Mouse (Mus musculus) heart, embryonic 16.5 days (tissue): Measurements from ENCODE around the gene Ago4. TPM values are rescaled to one million over a fixed set of nuclear protein-coding genes. Genes with fewer than 3 reads are reported as not detected.

Source experiments
- ATAC-seq: fragments of 200-750 bp; cut with Nextera tagmentation; replicated peaks from 2 replicates; pipeline ENCODE4 v1.8.0; 2017; ENCODE audit warnings: moderate number of reproducible peaks; ENCODE audit not compliant: insufficient read depth, low FRiP score; ENCODE audit errors: extremely low read depth
- H3K27ac ChIP-seq: fragments of 300-500 bp; sonication (generic); 2 replicates; pipeline ENCODE4 v1.5.1; 2014; ENCODE audit warnings: mild to moderate bottlenecking, low read length, control low read depth, moderate library complexity
- H3K27me3 ChIP-seq: fragments of 300-500 bp; sonication (generic); 2 replicates; pipeline ENCODE4 v1.6.1; 2014; ENCODE audit warnings: low read length, mixed read lengths; ENCODE audit not compliant: control insufficient read depth, insufficient read depth
- H3K36me3 ChIP-seq: fragments of 300-500 bp; sonication (generic); 2 replicates; pipeline ENCODE4 v1.6.1; 2014; ENCODE audit not compliant: control insufficient read depth, insufficient read depth
- H3K4me1 ChIP-seq: fragments of 300-500 bp; sonication (generic); 2 replicates; pipeline ENCODE4 v1.6.1; 2014; ENCODE audit warnings: low read length, mixed read lengths; ENCODE audit not compliant: control insufficient read depth, insufficient read depth
- H3K4me2 ChIP-seq: fragments of 300-500 bp; sonication (generic); 2 replicates; pipeline ENCODE4 v1.6.1; 2014; ENCODE audit warnings: low read depth, mild to moderate bottlenecking, control low read depth, low read length
- H3K4me3 ChIP-seq: fragments of 300-500 bp; sonication (generic); 2 replicates; pipeline ENCODE4 v1.5.1; 2014; ENCODE audit warnings: mild to moderate bottlenecking, control low read depth, low read length
- H3K9ac ChIP-seq: fragments of 300-500 bp; sonication (generic); 2 replicates; pipeline ENCODE4 v1.6.1; 2014; ENCODE audit warnings: low read length, control low read depth
- H3K9me3 ChIP-seq: fragments of 300-500 bp; sonication (generic); replicated peaks from 2 replicates; pipeline ENCODE4 v1.6.1; 2016; ENCODE audit warnings: low read length; ENCODE audit not compliant: control insufficient read depth
- WGBS: fragments of 180-500 bp; shearing (Covaris S2); extraction: QIAGEN DNeasy Blood & Tissue Kit; methylation state at CpG from one replicate; pipeline ENCODE4 v1.1.7; 2014; 5-methylcytosine and 5-hydroxymethylcytosine counted together
- polyA plus RNA-seq: library from polyadenylated mRNA; unstranded; fragments of >200 nt; fragmentation: Nextera tagmentation; extraction: Ambion mirVana; gene quantifications from 2 replicates; pipeline ENCODE4 v1.2.1, GENCODE M21; 2015

Gene Ago4
- 0.97 and 1.1 TPM in 2 replicates for polyA plus RNA-seq

- H3K4me2 ChIP-seq: peak within 1 kb of the TSS; percentile 96
- H3K36me3 ChIP-seq: no peaks in the 10 kb centered on the region
- peak within 1 kb of the TSS; percentile 72 for H3K4me3 ChIP-seq
- H3K27ac ChIP-seq: no peak within 1 kb of the TSS
- no peaks in the 10 kb centered on the region for H3K27me3 ChIP-seq
- ATAC-seq: peak; percentile 91
- H3K9me3 ChIP-seq: no peaks in the 10 kb centered on the region
- WGBS: under 1% methylated on average over 118 of the region's 120 CpGs
- H3K9ac ChIP-seq: peak within 1 kb of the TSS; percentile 79
- H3K4me1 ChIP-seq: peaks cover 6% of the 10 kb centered on the region; the same call in 1 of the 2 replicates
These were observed at the start of gene Ago4 for GRCm38 (mm10) chr4:126532827-126533728. Gene Ago4, minus strand, starts transcription at chr4:126533472.

GRCm38 (mm10) chr4:126579077-126579476 lies 45.8 kb upstream of the Ago4 start:
- no peaks in the 10 kb centered on the region for H3K4me1 ChIP-seq
- no peaks in the 10 kb centered on the region for H3K27me3 ChIP-seq
- ATAC-seq: no peak
- peaks cover 6% of the 10 kb centered on the region; the same call in 1 of the 2 replicates for H3K9me3 ChIP-seq
- H3K9ac ChIP-seq: no peak overlapping the region
- 82% methylated on average over 2 of the region's 2 CpGs for WGBS
- H3K4me2 ChIP-seq: no peak overlapping the region
- H3K27ac ChIP-seq: no peak overlapping the region
- H3K36me3 ChIP-seq: peaks cover 55% of the 10 kb centered on the region
- H3K4me3 ChIP-seq: no peak overlapping the region

- Histone ChIP-seq H3K9ac (no peak overlapping the region), H3K4me2 (no peak overlapping the region), H3K27ac (no peak overlapping the region), H3K9me3 (peaks cover 6% of the 10 kb centered on the region; the same call in 1 of the 2 replicates), H3K36me3 (peaks cover 66% of the 10 kb centered on the region), H3K4me1 (no peaks in the 10 kb centered on the region), H3K27me3 (no peaks in the 10 kb centered on the region), H3K4me3 (no peak overlapping the region)
- ATAC-seq: no peak
- WGBS: 83% methylated on average over 3 of the region's 3 CpGs
These were observed 44.6 kb upstream of the Ago4 start for GRCm38 (mm10) chr4:126577920-126578319.

- H3K36me3 ChIP-seq: peaks cover 69% of the 10 kb centered on the region
- H3K4me1 ChIP-seq: no peaks in the 10 kb centered on the region
- no peaks in the 10 kb centered on the region for H3K27me3 ChIP-seq
- no peak overlapping the region for H3K9ac ChIP-seq
- no peak overlapping the region for H3K4me3 ChIP-seq
- H3K4me2 ChIP-seq: no peak overlapping the region
- 92% methylated on average over 5 of the region's 5 CpGs for WGBS
- no peak overlapping the region for H3K27ac ChIP-seq
- H3K9me3 ChIP-seq: peaks cover 6% of the 10 kb centered on the region; the same call in 1 of the 2 replicates
- ATAC-seq: no peak
These were observed 43.0 kb upstream of the Ago4 start for GRCm38 (mm10) chr4:126576281-126576680.

GRCm38 (mm10) chr4:126569783-126570182 lies 36.5 kb upstream of the Ago4 start:
- WGBS: 85% methylated on average over 3 of the region's 3 CpGs
- H3K36me3 ChIP-seq: peaks cover 42% of the 10 kb centered on the region

GRCm38 (mm10) chr4:126567243-126567642 lies 34.0 kb upstream of the Ago4 start:
- Histone ChIP-seq H3K36me3 (peaks cover 18% of the 10 kb centered on the region), H3K4me1 (no peaks in the 10 kb centered on the region), H3K4me3 (no peak overlapping the region), H3K4me2 (no peak overlapping the region), H3K27me3 (no peaks in the 10 kb centered on the region), H3K9me3 (no peaks in the 10 kb centered on the region), H3K9ac (no peak overlapping the region), H3K27ac (no peak overlapping the region)
- ATAC-seq: no peak
- 87% methylated on average over 4 of the region's 4 CpGs for WGBS

More at GRCm38 (mm10) chr4:126569783-126570182, 36.5 kb upstream of the Ago4 start:
- H3K27ac ChIP-seq: no peak overlapping the region
- H3K4me1 ChIP-seq: no peaks in the 10 kb centered on the region
- no peak overlapping the region for H3K4me2 ChIP-seq
- H3K9ac ChIP-seq: no peak overlapping the region
- no peaks in the 10 kb centered on the region for H3K27me3 ChIP-seq
- H3K9me3 ChIP-seq: peaks cover 5% of the 10 kb centered on the region; the same call in 1 of the 2 replicates
- no peak for ATAC-seq
- no peak overlapping the region for H3K4me3 ChIP-seq

GRCm38 (mm10) chr4:126563798-126564197 lies 30.5 kb upstream of the Ago4 start:
- no peak overlapping the region for H3K4me2 ChIP-seq
- peaks cover 18% of the 10 kb centered on the region for H3K36me3 ChIP-seq
- no peaks in the 10 kb centered on the region for H3K27me3 ChIP-seq
- WGBS: 87% methylated on average over 6 of the region's 6 CpGs
- no peak overlapping the region for H3K4me3 ChIP-seq
- H3K9me3 ChIP-seq: no peaks in the 10 kb centered on the region
- no peak overlapping the region for H3K27ac ChIP-seq
- ATAC-seq: no peak
- H3K9ac ChIP-seq: no peak overlapping the region
- no peaks in the 10 kb centered on the region for H3K4me1 ChIP-seq

GRCm38 (mm10) chr4:126556809-126557711 lies 23.8 kb upstream of the Ago4 start, which contains the start of gene Clspn:
Gene Clspn, plus strand, starts transcription at chr4:126556935.
- ATAC-seq: peak; percentile 96
- no peaks in the 10 kb centered on the region for H3K9me3 ChIP-seq
- peaks cover 2% of the 10 kb centered on the region; the same call in 1 of the 2 replicates for H3K36me3 ChIP-seq
- under 1% methylated on average over 54 of the region's 54 CpGs for WGBS
- peaks cover 9% of the 10 kb centered on the region; the same call in 1 of the 2 replicates for H3K4me1 ChIP-seq
- H3K27ac ChIP-seq: peak within 1 kb of the TSS; percentile 38; the same call in 1 of the 2 replicates
- H3K4me3 ChIP-seq: peak within 1 kb of the TSS; percentile 78
- no peaks in the 10 kb centered on the region for H3K27me3 ChIP-seq
- H3K9ac ChIP-seq: peak within 1 kb of the TSS; percentile 79
- H3K4me2 ChIP-seq: peak within 1 kb of the TSS; percentile 76
